Comparison of ENCODE assay signal across 15 mouse cellular contexts in the genomic region with DNA sequence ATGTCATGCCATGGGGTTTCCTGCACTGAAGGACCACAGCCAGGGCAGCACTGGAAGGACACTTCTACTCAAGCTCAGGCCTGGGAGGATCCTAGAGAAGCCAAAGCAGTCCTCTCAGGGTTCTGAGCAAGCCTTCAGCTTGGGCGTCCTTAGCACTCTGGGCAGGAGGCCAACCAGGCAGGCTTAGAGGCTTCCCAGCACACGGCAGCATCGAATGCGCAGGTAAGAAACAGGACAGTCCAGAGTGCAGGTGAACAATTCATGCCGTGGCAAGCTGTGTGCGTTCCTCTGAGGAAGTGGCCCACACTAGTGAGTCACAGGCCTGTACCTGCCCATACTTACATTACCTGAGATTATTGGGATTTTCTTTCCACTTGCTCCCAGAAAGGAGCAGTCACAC.
DNase-seq lines count a peak whose midpoint lies in the region; ATAC-seq and TF ChIP-seq lines count a peak whose summit lies in the region.
"Had no signal": no experiment of that assay in that cellular context is flagged by ENCODE, and none has a peak within 500 bp of the region (broad histone marks: within the 10 kb centered on the region; RNA-seq: fewer than 3 reads in every experiment).

No protein-coding gene starts in this region.

- intact Hi-C loops in heart, adult 2 months (cut with DNase I): no loop called here

- H3K9ac ChIP-seq in heart, adult 2 months (ENCODE audit: low read depth, low read length): no peak overlapping the region
- H3K9ac ChIP-seq: forebrain, embryonic 12.5 days; hindbrain, embryonic 14.5 days had no signal

- ATAC-seq in inflammation-experienced regulatory T-cells, adult 6 months: no peak

- H3K36me3 ChIP-seq in heart, adult 2 months (ENCODE audit: control insufficient read depth, insufficient read depth, low read length): no peaks in the 10 kb centered on the region
- H3K36me3 ChIP-seq: forebrain, embryonic 12.5 days; G1E; heart, embryonic 10.5 days had no signal

- 72% methylated on average over 6 of the region's 6 CpGs for WGBS in lung, adult 2 months
- WGBS in heart, adult 2 months: 71% methylated on average over 6 of the region's 6 CpGs

- H3K27ac ChIP-seq in heart, adult 2 months: no peak overlapping the region
- H3K27ac ChIP-seq: forebrain, embryonic 12.5 days; heart, embryonic 10.5 days; hindbrain, embryonic 14.5 days; left cerebral cortex, adult 2 months had no signal

- no peak overlapping the region for H3K4me3 ChIP-seq in lung, adult 2 months (replicated peaks; ENCODE audit: extremely low read depth, low read depth, low read length)
- H3K4me3 ChIP-seq in heart, adult 2 months: no peak overlapping the region
- H3K4me3 ChIP-seq: forebrain, embryonic 12.5 days; heart, embryonic 10.5 days; left cerebral cortex, adult 2 months; myocyte had no signal

- no peak for TF ChIP-seq EP300 in heart, adult 2 months (IDR thresholded peaks at IDR 0.05; ENCODE audit: insufficient read depth, low read depth, low read length)

- H3K27me3 ChIP-seq in heart, adult 2 months (ENCODE audit: control insufficient read depth, insufficient read depth, low read length): no peaks in the 10 kb centered on the region

- 0 out of 2 replicates have a peak, but pooled peaks have one; percentile 6 for TF ChIP-seq POLR2A in lung, adult 2 months (IDR thresholded peaks at IDR 0.05; ENCODE audit: borderline replicate concordance, extremely low read depth, low read depth, low read length)
- TF ChIP-seq POLR2A in heart, adult 2 months (IDR thresholded peaks at IDR 0.05; ENCODE audit: insufficient read depth, low read depth, low read length): no peak

- DNase-seq in adrenal gland, adult (ENCODE audit: inconsistent age in 2 of 2, low spot score in 1 of 2): peak; percentile 68 to 85
- no peak for DNase-seq in adrenal gland, postnatal 4 days (ENCODE audit: low spot score in 2 of 2)
- DNase-seq in ovary, adult 18-20 months (ENCODE audit: low spot score): peak; percentile 29
- no peak for DNase-seq in ovary, postnatal 10 days (ENCODE audit: low spot score)
- DNase-seq in lung, adult 2 months: no peak
- peak; percentile 62 for DNase-seq in urinary bladder, postnatal 25 days (ENCODE audit: low spot score)
- no peak for DNase-seq in heart, adult 2 months
- DNase-seq: cerebellum, postnatal 36 days had no signal

- no peaks in the 10 kb centered on the region for H3K79me2 ChIP-seq in heart, adult 2 months (replicated peaks; ENCODE audit: control insufficient read depth, insufficient read depth, low read length)

- no peaks in the 10 kb centered on the region; the same call in 1 of the 2 replicates for H3K4me1 ChIP-seq in lung, adult 2 months (ENCODE audit: control insufficient read depth, insufficient read depth, low read length)
- H3K4me1 ChIP-seq in heart, adult 2 months (ENCODE audit: control insufficient read depth, insufficient read depth, low read length): no peaks in the 10 kb centered on the region

- TF ChIP-seq CTCF in lung, adult 2 months (IDR thresholded peaks at IDR 0.05; ENCODE audit: insufficient read depth, low read length): no peak
- TF ChIP-seq CTCF in heart, adult 2 months (IDR thresholded peaks at IDR 0.05): no peak

Comparison
In these comparisons a context has a peak if more than half of its experiments do, and no peak if none do; other contexts are left out.
1. DNase-seq: peak in adrenal gland, adult (2 of 2), ovary, adult 18-20 months (single experiment) and urinary bladder, postnatal 25 days (single experiment); none in adrenal gland, postnatal 4 days (0 of 2), ovary, postnatal 10 days (single experiment), lung, adult 2 months (single experiment) and heart, adult 2 months (0 of 2).